ENCODE assay signal across 8 mouse cellular contexts in the genomic region with DNA sequence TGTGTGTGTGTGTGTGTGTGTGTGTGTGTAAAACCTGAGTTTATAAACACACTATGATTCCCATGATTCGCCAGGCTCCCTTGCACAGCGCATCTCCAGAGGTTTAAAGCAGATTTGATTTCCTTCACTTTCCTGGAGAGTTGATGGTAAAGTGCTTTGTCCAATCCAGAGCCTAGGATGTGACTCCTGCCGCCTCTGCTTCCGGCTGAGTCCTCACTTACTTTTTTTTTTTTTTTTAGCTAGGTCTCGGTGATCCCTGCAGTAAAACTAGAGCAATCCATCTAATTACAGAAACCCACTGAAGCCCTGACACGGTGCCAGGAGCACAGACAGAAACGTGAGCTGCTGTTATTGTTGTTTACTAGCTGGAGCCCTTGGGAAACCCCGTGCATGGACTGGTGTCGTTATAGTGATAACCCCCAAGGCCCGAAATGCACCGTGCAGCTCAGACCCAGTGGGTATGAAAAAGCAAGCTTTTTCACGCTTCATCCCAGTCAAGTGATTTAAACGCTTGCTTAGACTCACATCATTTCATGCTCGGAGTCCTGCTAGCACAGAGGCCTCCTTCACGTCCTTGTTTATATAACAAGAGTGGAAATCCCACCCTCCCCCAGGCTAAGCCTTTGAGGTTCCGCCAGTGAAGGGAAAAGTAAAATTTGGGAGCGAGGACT. TPM values are rescaled to one million over a fixed set of nuclear protein-coding genes. Genes with fewer than 3 reads are reported as not detected.
DNase-seq lines count a peak whose midpoint lies in the region; ATAC-seq and TF ChIP-seq lines count a peak whose summit lies in the region.

No protein-coding gene starts in this region.

- peaks cover 2% of the 10 kb centered on the region; the same call in 1 of the 2 replicates for H3K4me1 ChIP-seq in forebrain, embryonic 11.5 days (replicated peaks; ENCODE audit: control insufficient read depth, insufficient read depth, low read length)
- no peaks in the 10 kb centered on the region; the same call in 1 of the 2 replicates for H3K4me1 ChIP-seq in hindbrain, postnatal 0 days (ENCODE audit: insufficient read depth, low read length)
- H3K4me1 ChIP-seq in lung, embryonic 16.5 days (replicated peaks; ENCODE audit: control insufficient read depth, insufficient read depth, low read length): peaks cover 13% of the 10 kb centered on the region

- no peaks in the 10 kb centered on the region for H3K27me3 ChIP-seq in forebrain, embryonic 11.5 days (ENCODE audit: control insufficient read depth, insufficient read depth, low read length)
- H3K27me3 ChIP-seq in hindbrain, postnatal 0 days (ENCODE audit: insufficient read depth, low read length): no peaks in the 10 kb centered on the region
- no peaks in the 10 kb centered on the region for H3K27me3 ChIP-seq in lung, embryonic 16.5 days (ENCODE audit: control insufficient read depth, insufficient read depth, low read depth, low read length)

- no peak overlapping the region for H3K27ac ChIP-seq in forebrain, embryonic 11.5 days (ENCODE audit: low read depth, low read length)
- peak overlapping the region; percentile 66; the same call in 1 of the 2 replicates for H3K27ac ChIP-seq in hindbrain, postnatal 0 days
- H3K27ac ChIP-seq in lung, embryonic 16.5 days (ENCODE audit: low read length): peak overlapping the region; percentile 48

- no peak for TF ChIP-seq CTCF in hindbrain, postnatal 0 days (IDR thresholded peaks at IDR 0.05; ENCODE audit: low read depth)

- DNase-seq in right cerebral cortex, adult 2 months (ENCODE audit: low spot score in 2 of 2): peak; percentile 6 to 21
- no peak for DNase-seq in right cerebral cortex, postnatal 36 days (ENCODE audit: low spot score in 2 of 2)
- DNase-seq in forebrain, embryonic 11.5 days (ENCODE audit: low spot score): peak; percentile 62
- peak; percentile 79 for DNase-seq in hindbrain, postnatal 0 days (ENCODE audit: low spot score)
- DNase-seq in right cerebral cortex, postnatal 10 days (ENCODE audit: low spot score in 2 of 2): peak; percentile 37 to 39
- no peak for DNase-seq in c-Kit-positive CD71-positive TER-119-positive erythroid progenitor cells, embryonic 14.5 days (ENCODE audit: low spot score)
- DNase-seq in cerebellum, adult 9-10 months: no peak

- H3K9me3 ChIP-seq in forebrain, embryonic 11.5 days (ENCODE audit: control insufficient read depth, low read length): no peaks in the 10 kb centered on the region
- no peaks in the 10 kb centered on the region for H3K9me3 ChIP-seq in hindbrain, postnatal 0 days (ENCODE audit: low read length)
- H3K9me3 ChIP-seq in lung, embryonic 16.5 days (ENCODE audit: control insufficient read depth, low read length): no peaks in the 10 kb centered on the region

- H3K4me3 ChIP-seq in forebrain, embryonic 11.5 days (ENCODE audit: low read depth, low read length): no peak overlapping the region
- H3K4me3 ChIP-seq in hindbrain, postnatal 0 days (ENCODE audit: low read length): peak overlapping the region; percentile 11; the same call in 1 of the 2 replicates
- peak overlapping the region; percentile 8; the same call in 1 of the 2 replicates for H3K4me3 ChIP-seq in lung, embryonic 16.5 days (ENCODE audit: low read length)

- peak; percentile 51; the same call in 1 of the 2 replicates for ATAC-seq in forebrain, embryonic 11.5 days (replicated peaks; ENCODE audit: low FRiP score)
- ATAC-seq in hindbrain, postnatal 0 days: peak; percentile 74
- peak; percentile 80 for ATAC-seq in lung, embryonic 16.5 days (ENCODE audit: low read depth)

- H3K9ac ChIP-seq in forebrain, embryonic 11.5 days (ENCODE audit: low read length): 0 out of 2 replicates have a peak overlapping the region, but pooled peaks have one; percentile 21
- 0 out of 2 replicates have a peak overlapping the region, but pooled peaks have one; percentile 24 for H3K9ac ChIP-seq in hindbrain, postnatal 0 days (replicated peaks; ENCODE audit: low read length)
- H3K9ac ChIP-seq in lung, embryonic 16.5 days (ENCODE audit: low read length): peak overlapping the region; percentile 5; the same call in 1 of the 2 replicates

- H3K36me3 ChIP-seq in forebrain, embryonic 11.5 days (ENCODE audit: control insufficient read depth, insufficient read depth, low read length): no peaks in the 10 kb centered on the region
- no peaks in the 10 kb centered on the region for H3K36me3 ChIP-seq in hindbrain, postnatal 0 days (ENCODE audit: insufficient read depth, low read length)
- H3K36me3 ChIP-seq in lung, embryonic 16.5 days (ENCODE audit: control insufficient read depth, insufficient read depth, low read length): no peaks in the 10 kb centered on the region

- H3K4me2 ChIP-seq in forebrain, embryonic 11.5 days (ENCODE audit: low read depth, low read length, severe bottlenecking): no peak overlapping the region
- H3K4me2 ChIP-seq in hindbrain, postnatal 0 days (ENCODE audit: low read depth, low read length): peak overlapping the region; percentile 52
- H3K4me2 ChIP-seq in lung, embryonic 16.5 days (ENCODE audit: low read depth, low read length): peak overlapping the region; percentile 42

- WGBS in forebrain, embryonic 11.5 days: 30% methylated on average over 17 of the region's 17 CpGs
- 8% methylated on average over 17 of the region's 17 CpGs for WGBS in hindbrain, postnatal 0 days
- 13% methylated on average over 17 of the region's 17 CpGs for WGBS in lung, embryonic 16.5 days

RNA-seq across cellular contexts. Expression of a gene that starts 36.3 kb away (rescaled TPM):
- 954 and 974 TPM in 2 replicates for polyA plus RNA-seq in forebrain, embryonic 11.5 days (2014; fragmentation: Nextera tagmentation; extraction: Ambion mirVana)
- total RNA-seq in hindbrain, postnatal 0 days (2014; rRNA removed): 180 and 194 TPM in 2 replicates
- 317 and 348 TPM in 2 replicates for polyA plus RNA-seq in hindbrain, postnatal 0 days (2015; fragmentation: Nextera tagmentation; extraction: Ambion mirVana)
- polyA plus RNA-seq in lung, embryonic 16.5 days (2015; fragmentation: Nextera tagmentation; extraction: Ambion mirVana): 522 and 562 TPM in 2 replicates

Comparison
In these comparisons a context has a peak if more than half of its experiments do, and no peak if none do; other contexts are left out.
1. DNase-seq: peak in right cerebral cortex, adult 2 months (2 of 2), forebrain, embryonic 11.5 days (single experiment), hindbrain, postnatal 0 days (single experiment) and right cerebral cortex, postnatal 10 days (2 of 2); none in right cerebral cortex, postnatal 36 days (0 of 2), c-Kit-positive CD71-positive TER-119-positive erythroid progenitor cells, embryonic 14.5 days (single experiment) and cerebellum, adult 9-10 months (single experiment).
2. Peak in every context shown above with its lines, with median percentiles within 50 percentile points of each other: ATAC-seq and H3K9ac ChIP-seq.